Mouse (Mus musculus) heart, embryonic 11.5 days (tissue): ENCODE data around the gene Slc35b2. TPM values are rescaled to one million over a fixed set of nuclear protein-coding genes. Genes with fewer than 3 reads are reported as not detected.
A peak's percentile ranks its signal among the peaks of the same experiment; 100 is the strongest.

Source experiments
- ATAC-seq: fragments of 200-750 bp; cut with Nextera tagmentation; replicated peaks from 2 replicates; pipeline ENCODE4 v1.8.0; 2017; ENCODE audit warnings: moderate library complexity; ENCODE audit not compliant: insufficient number of reproducible peaks, low FRiP score, low TSS enrichment
- H3K27ac ChIP-seq: fragments of 300-500 bp; sonication (generic); 2 replicates; pipeline ENCODE4 v1.5.1; 2014; ENCODE audit warnings: mild to moderate bottlenecking, low read depth, low read length
- H3K27me3 ChIP-seq: fragments of 300-500 bp; sonication (generic); 2 replicates; pipeline ENCODE4 v1.6.1; 2014; ENCODE audit warnings: mild to moderate bottlenecking, low read length, mixed read lengths; ENCODE audit not compliant: control insufficient read depth, insufficient read depth
- H3K36me3 ChIP-seq: fragments of 300-500 bp; sonication (generic); 2 replicates; pipeline ENCODE4 v1.6.1; 2014; ENCODE audit warnings: mild to moderate bottlenecking, low read length, moderate library complexity, mixed read lengths; ENCODE audit not compliant: control insufficient read depth, insufficient read depth
- H3K4me1 ChIP-seq: fragments of 300-500 bp; sonication (generic); 2 replicates; pipeline ENCODE4 v1.6.1; 2014; ENCODE audit warnings: low read length; ENCODE audit not compliant: control insufficient read depth, insufficient read depth
- H3K4me2 ChIP-seq: fragments of 300-500 bp; sonication (generic); 2 replicates; pipeline ENCODE4 v1.6.1; 2014; ENCODE audit warnings: mild to moderate bottlenecking, moderate library complexity
- H3K4me3 ChIP-seq: fragments of 300-500 bp; sonication (generic); 2 replicates; pipeline ENCODE4 v1.5.1; 2014; ENCODE audit warnings: low read depth, low read length
- H3K9ac ChIP-seq: fragments of 300-500 bp; sonication (generic); 2 replicates; pipeline ENCODE4 v1.6.1; 2014; ENCODE audit warnings: mild to moderate bottlenecking, low read depth, low read length, moderate library complexity
- H3K9me3 ChIP-seq: fragments of 300-500 bp; sonication (generic); replicated peaks from 2 replicates; pipeline ENCODE4 v1.6.1; 2016; ENCODE audit warnings: low read length; ENCODE audit not compliant: control insufficient read depth
- WGBS: fragments of 180-500 bp; shearing (Covaris S2); extraction: QIAGEN DNeasy Blood & Tissue Kit; methylation state at CpG from one replicate; pipeline ENCODE4 v1.1.7; 2014; ENCODE audit not compliant: insufficient replicate concordance; 5-methylcytosine and 5-hydroxymethylcytosine counted together
- polyA plus RNA-seq: library from polyadenylated mRNA; unstranded; fragments of >200 nt; fragmentation: Nextera tagmentation; extraction: Ambion mirVana; gene quantifications from 2 replicates; pipeline ENCODE4 v1.2.1, GENCODE M21; 2014

The Slc35b2 gene
- polyA plus RNA-seq, 1 experiment from 2014 or later, result 87.2 TPM

DNA sequence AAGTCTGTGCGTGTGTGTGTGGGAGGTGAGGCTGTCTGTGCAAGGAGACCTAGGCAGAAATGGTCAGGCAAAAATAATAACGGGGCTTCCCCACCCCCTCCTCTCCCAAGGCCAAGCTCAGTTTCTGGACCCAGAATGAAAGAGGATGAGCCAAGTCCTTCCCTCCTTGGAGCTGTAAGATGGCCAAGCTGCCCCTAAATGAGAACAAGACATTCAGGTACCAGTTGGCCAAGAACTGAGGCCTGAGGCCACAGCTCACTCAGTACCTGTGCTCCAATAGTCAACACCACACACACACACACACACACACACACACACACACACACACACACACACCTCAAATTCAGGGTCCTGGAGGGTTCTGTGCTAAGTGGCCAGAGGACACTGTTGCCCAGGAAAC is 21.0 kb upstream of the Slc35b2 start:
- Histone ChIP-seq H3K4me1 (peaks cover 20% of the 10 kb centered on the region), H3K9ac (no peak overlapping the region), H3K4me3 (no peak overlapping the region), H3K4me2 (no peak overlapping the region), H3K27ac (no peak overlapping the region), H3K9me3 (no peaks in the 10 kb centered on the region), H3K27me3 (peaks cover 97% of the 10 kb centered on the region), H3K36me3 (no peaks in the 10 kb centered on the region)
- no peak for ATAC-seq
- 74% methylated on average over 2 of the region's 2 CpGs for WGBS

- peaks cover 97% of the 10 kb centered on the region for H3K27me3 ChIP-seq
- ATAC-seq, result no peak
- 23% methylated on average over 1 of the region's 1 CpGs for WGBS
Observed at GRCm38 (mm10) chr17:45543115-45543514, 20.6 kb upstream of the Slc35b2 start.

DNA sequence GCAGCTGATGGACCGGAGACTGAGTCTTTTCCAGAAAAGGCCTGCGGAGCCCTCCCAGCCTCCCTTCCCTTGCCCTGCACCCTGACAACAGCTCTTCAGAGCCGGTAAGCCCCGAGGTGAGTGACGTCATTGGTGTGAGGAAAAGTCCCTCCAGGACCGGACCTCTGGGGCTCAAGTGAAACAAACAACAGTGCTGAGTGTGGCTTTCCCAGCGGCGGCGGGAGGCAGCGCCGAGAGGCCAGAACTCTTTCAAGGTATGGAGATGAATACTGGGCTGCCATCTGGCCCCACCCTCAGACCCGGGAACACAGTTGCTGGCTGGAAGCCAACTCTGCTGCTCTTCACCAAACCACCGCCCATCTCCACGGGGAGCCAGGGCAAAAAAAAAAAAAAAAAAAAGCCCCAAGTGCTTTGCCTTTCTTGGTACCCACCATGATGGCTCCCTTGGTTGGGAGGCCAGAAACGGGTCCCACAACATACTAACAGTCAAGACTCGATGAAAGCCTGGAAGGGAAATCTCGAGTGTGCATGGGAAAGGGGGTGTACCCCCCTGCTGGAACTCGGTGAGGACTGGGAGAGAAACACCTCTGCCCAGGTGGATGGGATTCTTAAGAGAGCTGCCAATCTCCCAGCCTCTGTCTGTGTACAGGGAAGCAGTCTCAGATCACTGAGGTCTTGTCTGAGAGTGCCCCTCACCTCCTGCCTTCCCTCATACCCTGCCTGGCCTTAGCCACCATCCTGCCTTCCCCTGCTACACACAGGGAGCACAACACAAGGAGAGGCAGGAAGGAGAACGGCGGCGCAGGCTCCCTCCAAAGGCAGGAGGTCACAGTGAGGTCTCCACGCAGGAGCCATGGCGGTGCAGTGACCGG is 19.4 kb upstream of the Slc35b2 start:
- peaks cover 98% of the 10 kb centered on the region for H3K27me3 ChIP-seq
- H3K4me1 ChIP-seq, result peaks cover 23% of the 10 kb centered on the region
- H3K27ac ChIP-seq, result no peak overlapping the region
- H3K9ac ChIP-seq, result no peak overlapping the region
- H3K36me3 ChIP-seq, result no peaks in the 10 kb centered on the region
- no peak for ATAC-seq
- 5% methylated on average over 24 of the region's 24 CpGs for WGBS
- H3K9me3 ChIP-seq, result no peaks in the 10 kb centered on the region
- peak overlapping the region; percentile 39; the same call in 1 of the 2 replicates for H3K4me3 ChIP-seq
- H3K4me2 ChIP-seq, result peak overlapping the region; percentile 58

More at GRCm38 (mm10) chr17:45543115-45543514, 20.6 kb upstream of the Slc35b2 start:
- H3K4me1 ChIP-seq, result peaks cover 20% of the 10 kb centered on the region
- no peaks in the 10 kb centered on the region for H3K36me3 ChIP-seq
- no peak overlapping the region for H3K27ac ChIP-seq
- H3K4me2 ChIP-seq, result no peak overlapping the region
- no peaks in the 10 kb centered on the region for H3K9me3 ChIP-seq
- no peak overlapping the region for H3K4me3 ChIP-seq
- H3K9ac ChIP-seq, result no peak overlapping the region

- H3K36me3 ChIP-seq, result no peaks in the 10 kb centered on the region
- no peak overlapping the region for H3K27ac ChIP-seq
- WGBS, result 1% methylated on average over 46 of the region's 46 CpGs
- peaks cover 23% of the 10 kb centered on the region for H3K4me1 ChIP-seq
- H3K9ac ChIP-seq, result no peak overlapping the region
- H3K27me3 ChIP-seq, result peaks cover 96% of the 10 kb centered on the region
- H3K9me3 ChIP-seq, result no peaks in the 10 kb centered on the region
- H3K4me3 ChIP-seq, result peak overlapping the region; percentile 39
- H3K4me2 ChIP-seq, result peak overlapping the region; percentile 58
- ATAC-seq, result no peak
Observed at GRCm38 (mm10) chr17:45544873-45545277, 18.8 kb upstream of the Slc35b2 start.

DNA sequence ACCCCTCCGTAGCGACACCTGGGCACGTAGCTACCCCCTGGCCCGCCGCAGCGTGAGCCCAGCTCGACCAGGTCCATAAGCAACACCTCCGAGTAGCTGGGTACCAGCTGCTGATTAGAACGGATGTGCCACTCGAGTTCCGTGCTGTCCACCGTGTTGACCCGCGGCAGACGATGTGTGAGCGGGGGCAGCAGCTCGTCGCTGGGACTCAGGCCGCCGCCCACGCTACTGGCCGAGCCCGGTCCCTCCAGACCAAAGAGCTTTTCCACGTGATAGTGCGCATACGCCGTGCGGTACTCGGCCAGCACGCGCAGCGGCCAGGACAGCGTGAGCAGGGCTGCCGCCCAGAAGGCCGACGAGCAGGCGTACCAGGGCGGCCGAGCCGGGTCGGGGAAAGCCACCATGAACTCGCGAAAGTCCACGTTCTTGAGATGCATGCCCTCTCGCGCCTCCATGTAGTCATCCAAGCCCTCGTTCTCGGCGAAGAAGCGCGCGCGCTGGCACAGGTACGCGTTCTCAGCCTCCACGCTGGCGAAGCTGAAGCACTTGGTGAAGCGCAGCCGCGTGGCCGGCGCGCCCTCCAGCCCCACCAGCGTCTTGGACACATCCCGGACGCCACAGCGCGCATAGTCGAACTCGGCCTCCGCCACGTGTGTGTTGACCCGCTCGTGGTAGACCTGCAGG is 18.3 kb upstream of the Slc35b2 start:
- no peak for ATAC-seq
- H3K27ac ChIP-seq, result no peak overlapping the region
- peak overlapping the region; percentile 39 for H3K4me3 ChIP-seq
- H3K4me1 ChIP-seq, result peaks cover 26% of the 10 kb centered on the region
- WGBS, result 4% methylated on average over 74 of the region's 74 CpGs
- no peaks in the 10 kb centered on the region for H3K36me3 ChIP-seq
- H3K4me2 ChIP-seq, result peak overlapping the region; percentile 58
- H3K9me3 ChIP-seq, result no peaks in the 10 kb centered on the region
- H3K9ac ChIP-seq, result no peak overlapping the region
- peaks cover 91% of the 10 kb centered on the region for H3K27me3 ChIP-seq

DNA sequence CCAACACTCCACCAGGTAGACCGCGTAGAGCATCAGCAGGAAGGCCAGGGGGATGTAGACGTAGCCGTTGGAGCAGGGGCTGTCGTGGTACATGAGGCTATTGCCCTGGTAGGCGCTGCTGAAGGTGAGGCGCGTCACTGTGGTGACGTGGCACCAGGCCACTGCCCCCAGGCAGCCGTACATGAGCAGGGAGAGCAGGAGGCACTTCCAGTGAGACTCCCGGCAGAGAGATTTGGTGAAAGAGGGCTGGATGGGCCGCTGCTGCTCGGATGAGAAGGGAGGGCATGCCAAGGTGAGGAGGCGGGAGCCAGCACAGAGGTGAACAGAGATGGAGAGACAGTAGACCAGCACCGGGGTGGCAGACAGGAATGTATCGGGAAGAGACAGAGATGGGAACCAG is 16.7 kb upstream of the Slc35b2 start:
- no peak for ATAC-seq
- 57% methylated on average over 16 of the region's 16 CpGs for WGBS
- Histone ChIP-seq H3K36me3 (no peaks in the 10 kb centered on the region), H3K4me3 (no peak overlapping the region), H3K27me3 (peaks cover 77% of the 10 kb centered on the region), H3K4me1 (peaks cover 27% of the 10 kb centered on the region), H3K9me3 (no peaks in the 10 kb centered on the region), H3K27ac (no peak overlapping the region), H3K4me2 (no peak overlapping the region), H3K9ac (no peak overlapping the region)

DNA sequence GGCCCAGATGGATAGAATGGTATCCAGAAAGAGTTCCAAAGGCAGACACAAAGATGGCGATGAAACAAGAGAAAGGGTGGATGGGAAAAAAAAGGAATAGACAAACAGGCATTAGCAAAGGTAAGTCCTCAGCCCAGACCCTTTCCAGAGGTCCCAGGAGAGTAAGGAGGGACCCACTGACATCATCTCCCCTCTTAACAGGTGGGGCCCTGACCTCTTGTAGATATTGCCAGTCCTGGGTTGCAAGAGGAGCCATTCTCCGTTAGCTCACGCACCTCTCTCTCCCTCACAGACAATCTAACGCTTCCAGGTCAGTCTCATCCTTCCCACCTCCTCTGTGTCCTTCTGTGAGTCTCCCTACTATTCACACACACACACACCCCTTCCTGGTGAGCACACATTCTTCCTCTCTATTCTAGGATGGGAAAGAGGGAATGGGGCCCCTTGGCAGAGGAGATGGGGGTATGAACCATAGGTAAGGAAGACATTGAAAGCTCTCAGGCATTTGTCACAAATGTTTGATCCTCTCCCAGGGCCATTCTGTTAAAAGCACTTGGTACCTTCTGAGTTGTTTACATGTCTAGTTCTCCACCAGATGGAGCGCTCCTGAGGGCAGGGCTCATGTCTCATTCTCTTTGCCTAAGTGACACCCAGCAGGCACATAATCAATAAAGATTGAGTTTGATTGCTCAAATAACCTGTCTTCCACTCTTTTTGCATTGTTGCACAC is 16.0 kb upstream of the Slc35b2 start:
- WGBS, result 72% methylated on average over 5 of the region's 5 CpGs
- Histone ChIP-seq H3K27ac (no peak overlapping the region), H3K4me3 (no peak overlapping the region), H3K9me3 (no peaks in the 10 kb centered on the region), H3K9ac (no peak overlapping the region), H3K4me1 (peaks cover 28% of the 10 kb centered on the region), H3K27me3 (peaks cover 71% of the 10 kb centered on the region), H3K4me2 (no peak overlapping the region), H3K36me3 (no peaks in the 10 kb centered on the region)
- ATAC-seq, result no peak
